Mouse (Mus musculus) hindbrain, embryonic 14.5 days (tissue): Measurements from ENCODE around the gene Mmp19. TPM values are rescaled to one million over a fixed set of nuclear protein-coding genes. Genes with fewer than 3 reads are reported as not detected.
A peak's percentile ranks its signal among the peaks of the same experiment; 100 is the strongest.

ENCODE experiments used
- ATAC-seq: fragments of 200-750 bp; cut with Nextera tagmentation; 2 replicates; pipeline ENCODE4 v1.8.0; 2017; ENCODE audit warnings: moderate number of reproducible peaks, mild to moderate bottlenecking, moderate TSS enrichment, moderate library complexity; ENCODE audit not compliant: low FRiP score
- DNase-seq: peaks from one replicate; pipeline ENCODE4 v3.0.0-alpha.2; 2015; ENCODE audit warnings: low spot score
- H3K27ac ChIP-seq: fragments of 300-500 bp; sonication (generic); 2 replicates; pipeline ENCODE4 v1.5.1; 2014; ENCODE audit warnings: mild to moderate bottlenecking, moderate library complexity
- H3K27me3 ChIP-seq: fragments of 300-500 bp; sonication (generic); 2 replicates; pipeline ENCODE4 v1.6.1; 2014; ENCODE audit warnings: mild to moderate bottlenecking, low read length, mixed read lengths; ENCODE audit not compliant: control insufficient read depth, insufficient read depth
- H3K36me3 ChIP-seq: fragments of 300-500 bp; sonication (generic); replicated peaks from 2 replicates; pipeline ENCODE4 v1.6.1; 2014; ENCODE audit not compliant: control insufficient read depth, insufficient read depth
- H3K4me1 ChIP-seq: fragments of 300-500 bp; sonication (generic); replicated peaks from 2 replicates; pipeline ENCODE4 v1.6.1; 2014; ENCODE audit warnings: antibody characterized with exemption, low read length, mixed read lengths; ENCODE audit not compliant: control insufficient read depth, insufficient read depth
- H3K4me2 ChIP-seq: fragments of 300-500 bp; sonication (generic); replicated peaks from 2 replicates; pipeline ENCODE4 v1.6.1; 2014; ENCODE audit warnings: mild to moderate bottlenecking, moderate library complexity
- H3K4me3 ChIP-seq: fragments of 300-500 bp; sonication (generic); replicated peaks from 2 replicates; pipeline ENCODE4 v1.5.1; 2014; ENCODE audit warnings: mild to moderate bottlenecking, low read length
- H3K9ac ChIP-seq: fragments of 300-500 bp; sonication (generic); 2 replicates; pipeline ENCODE4 v1.6.1; 2014
- H3K9me3 ChIP-seq: fragments of 300-500 bp; sonication (generic); 2 replicates; pipeline ENCODE4 v1.6.1; 2016; ENCODE audit warnings: low read length; ENCODE audit not compliant: control insufficient read depth
- WGBS: fragments of 180-500 bp; shearing (Covaris S2); extraction: QIAGEN DNeasy Blood & Tissue Kit; methylation state at CpG from one replicate; pipeline ENCODE4 v1.1.7; 2014; 5-methylcytosine and 5-hydroxymethylcytosine counted together
- polyA plus RNA-seq: library from polyadenylated mRNA; unstranded; fragments of >200 nt; fragmentation: Nextera tagmentation; extraction: Ambion mirVana; gene quantifications from 2 replicates; pipeline ENCODE4 v1.2.1, GENCODE M21; 2014

Mmp19 gene
- 0.65 and 0.80 TPM in 2 replicates for polyA plus RNA-seq

DNA sequence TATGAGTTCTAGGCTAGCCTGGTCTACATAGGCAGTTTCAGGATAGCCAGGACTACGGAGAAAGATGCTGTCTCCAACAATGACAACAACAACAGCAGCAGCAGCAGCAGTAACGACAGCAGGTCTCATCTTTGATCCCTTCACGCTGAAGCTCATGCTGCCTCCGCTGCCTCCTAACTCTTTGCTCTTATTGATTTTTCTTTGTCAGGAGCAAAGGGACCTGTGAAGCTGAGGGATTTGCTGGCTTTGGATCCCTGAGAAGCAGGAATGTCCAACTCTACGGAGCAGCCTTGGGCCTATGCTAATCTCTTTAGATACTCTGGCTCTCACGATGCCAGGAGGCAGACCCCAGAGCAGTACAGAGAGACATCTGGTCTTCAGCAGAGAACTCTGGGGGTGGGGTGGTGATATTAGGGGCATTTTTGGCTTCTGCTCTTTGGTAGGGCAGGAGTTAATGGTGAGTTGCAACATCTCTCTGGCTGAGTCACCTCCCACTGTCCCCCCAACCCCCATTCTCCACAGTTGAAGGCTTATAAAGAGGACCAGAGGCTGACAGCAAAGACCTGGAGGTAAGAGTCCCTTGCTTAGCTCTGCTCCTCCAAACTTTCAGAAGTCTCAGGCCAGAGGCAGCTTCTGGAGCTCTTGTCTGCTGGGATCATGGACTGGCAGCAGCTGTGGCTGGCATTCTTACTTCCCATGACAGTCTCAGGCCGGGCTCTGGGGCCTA lies at the start of gene Mmp19:
TSS of gene Mmp19 (plus strand) at position 513 of the 727 bp plus-strand sequence.
- Histone ChIP-seq H3K4me1 (no peaks in the 10 kb centered on the region), H3K4me3 (no peak within 1 kb of the TSS), H3K27ac (no peak within 1 kb of the TSS), H3K9ac (no peak within 1 kb of the TSS), H3K27me3 (no peaks in the 10 kb centered on the region), H3K36me3 (no peaks in the 10 kb centered on the region), H3K4me2 (no peak within 1 kb of the TSS), H3K9me3 (no peaks in the 10 kb centered on the region)
- WGBS = 67% methylated on average over 7 of the region's 7 CpGs
- no peak for DNase-seq
- no peak for ATAC-seq

DNA sequence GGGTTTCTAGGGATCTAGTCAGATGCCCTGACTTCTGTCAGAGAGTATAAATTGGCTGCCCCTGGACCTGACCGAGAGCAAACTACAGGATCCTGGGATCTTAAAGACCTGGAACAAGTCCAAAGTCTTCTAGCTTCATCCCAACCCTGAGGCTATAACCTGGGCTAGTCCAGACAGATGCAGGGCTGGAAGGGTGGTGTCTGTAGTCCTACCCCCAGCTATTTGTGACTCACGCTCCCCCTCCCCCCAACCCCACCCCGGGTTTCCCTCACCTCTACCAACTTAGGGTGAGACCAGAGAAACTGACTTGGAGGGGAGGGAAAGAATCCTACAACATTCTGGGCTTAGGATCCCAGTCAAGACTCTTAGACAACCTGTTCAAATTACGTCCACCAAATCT lies 48.1 kb upstream of the Mmp19 start:
- peak overlapping the region; percentile 97; the same call in 1 of the 2 replicates for H3K4me2 ChIP-seq
- no peaks in the 10 kb centered on the region for H3K36me3 ChIP-seq

DNA sequence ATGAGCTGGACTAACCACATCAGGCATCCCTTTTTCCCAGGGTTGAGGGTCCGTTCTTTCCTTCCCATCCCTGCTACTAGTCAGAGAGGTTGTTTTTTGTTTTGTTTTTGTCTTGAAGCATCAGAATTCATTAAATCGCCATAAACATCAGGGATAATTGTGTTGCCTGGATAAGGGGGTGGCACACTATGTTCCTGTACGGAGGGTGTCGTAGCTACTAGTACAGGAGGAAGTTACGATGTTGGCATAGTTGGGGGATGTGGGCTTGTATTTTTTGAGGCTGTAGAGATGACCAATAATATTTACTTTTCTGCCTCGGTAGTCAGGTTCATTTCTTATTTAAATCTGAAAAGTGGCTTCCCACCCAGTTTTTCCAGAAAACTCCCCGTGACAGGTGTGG lies 47.5 kb upstream of the Mmp19 start:
- Histone ChIP-seq H3K27ac (no peak overlapping the region), H3K9me3 (no peaks in the 10 kb centered on the region), H3K9ac (peak overlapping the region; percentile 83), H3K4me1 (peaks cover 20% of the 10 kb centered on the region), H3K27me3 (peaks cover 38% of the 10 kb centered on the region), H3K36me3 (no peaks in the 10 kb centered on the region), H3K4me3 (peak overlapping the region; percentile 70), H3K4me2 (peak overlapping the region; percentile 97)
- DNase-seq = no peak
- ATAC-seq = no peak
- WGBS = 7% methylated on average over 7 of the region's 7 CpGs

More for the DNA sequence above, 48.1 kb upstream of the Mmp19 start:
- ATAC-seq (no peak), DNase-seq (no peak)
- no peak overlapping the region; the same call in 1 of the 2 replicates for H3K4me3 ChIP-seq
- H3K27me3 ChIP-seq = peaks cover 38% of the 10 kb centered on the region
- H3K9me3 ChIP-seq = no peaks in the 10 kb centered on the region
- 46% methylated on average over 4 of the region's 4 CpGs for WGBS
- H3K27ac ChIP-seq = no peak overlapping the region
- H3K4me1 ChIP-seq = peaks cover 18% of the 10 kb centered on the region
- H3K9ac ChIP-seq = no peak overlapping the region

DNA sequence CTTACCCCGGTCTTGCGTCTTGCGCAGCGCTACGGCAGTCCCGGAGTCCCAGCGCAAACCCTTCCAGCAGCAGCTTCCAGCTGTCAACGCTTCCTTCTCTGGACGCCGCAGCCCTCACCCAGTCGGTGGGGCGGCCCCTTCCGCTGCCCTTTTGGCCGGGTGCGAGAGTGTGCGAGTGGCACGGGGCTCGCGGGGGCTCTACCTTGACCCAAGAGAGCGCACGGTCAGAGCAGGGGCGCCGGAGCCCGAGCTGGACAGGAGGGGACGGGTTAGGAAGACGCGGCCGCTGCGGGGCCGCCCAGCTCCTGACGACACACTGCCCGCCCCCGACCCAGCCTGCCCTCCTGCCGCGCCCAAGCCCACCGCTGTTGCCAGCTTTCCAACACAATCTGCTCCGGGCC lies 46.9 kb upstream of the Mmp19 start:
- WGBS = 0% methylated on average over 35 of the region's 37 CpGs
- Histone ChIP-seq H3K27me3 (peaks cover 38% of the 10 kb centered on the region), H3K9ac (peak overlapping the region; percentile 83), H3K4me3 (peak overlapping the region; percentile 70), H3K9me3 (no peaks in the 10 kb centered on the region), H3K27ac (no peak overlapping the region), H3K4me1 (peaks cover 20% of the 10 kb centered on the region), H3K4me2 (peak overlapping the region; percentile 97), H3K36me3 (no peaks in the 10 kb centered on the region)
- DNase-seq = no peak
- 0 out of 2 replicates have a peak, but pooled peaks have one; percentile 19 for ATAC-seq

DNA sequence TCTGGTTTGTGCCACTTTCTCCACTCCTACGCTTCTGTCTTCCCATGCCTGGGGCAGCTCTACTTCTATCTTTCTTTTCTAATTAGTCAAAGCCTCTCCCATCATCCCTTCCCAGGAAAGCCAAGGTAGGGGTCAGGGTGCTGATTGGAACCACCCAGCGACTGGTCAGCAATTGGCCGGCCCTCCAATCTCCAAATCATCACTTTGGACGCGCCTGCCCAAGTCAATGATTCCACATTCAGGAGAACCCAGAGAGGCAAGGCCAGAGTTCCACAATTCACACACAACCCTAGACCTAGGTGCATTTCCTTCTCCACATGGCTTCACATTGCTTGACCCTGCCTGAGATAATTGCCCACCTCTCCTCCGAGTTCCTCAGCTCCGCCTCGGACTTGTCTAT lies 46.5 kb upstream of the Mmp19 start:
- Histone ChIP-seq H3K9me3 (no peaks in the 10 kb centered on the region), H3K4me2 (peak overlapping the region; percentile 97), H3K4me1 (peaks cover 23% of the 10 kb centered on the region), H3K27ac (no peak overlapping the region), H3K36me3 (no peaks in the 10 kb centered on the region), H3K9ac (peak overlapping the region; percentile 83), H3K27me3 (peaks cover 38% of the 10 kb centered on the region), H3K4me3 (peak overlapping the region; percentile 70)
- 17% methylated on average over 8 of the region's 8 CpGs for WGBS
- DNase-seq = no peak
- ATAC-seq = no peak

DNA sequence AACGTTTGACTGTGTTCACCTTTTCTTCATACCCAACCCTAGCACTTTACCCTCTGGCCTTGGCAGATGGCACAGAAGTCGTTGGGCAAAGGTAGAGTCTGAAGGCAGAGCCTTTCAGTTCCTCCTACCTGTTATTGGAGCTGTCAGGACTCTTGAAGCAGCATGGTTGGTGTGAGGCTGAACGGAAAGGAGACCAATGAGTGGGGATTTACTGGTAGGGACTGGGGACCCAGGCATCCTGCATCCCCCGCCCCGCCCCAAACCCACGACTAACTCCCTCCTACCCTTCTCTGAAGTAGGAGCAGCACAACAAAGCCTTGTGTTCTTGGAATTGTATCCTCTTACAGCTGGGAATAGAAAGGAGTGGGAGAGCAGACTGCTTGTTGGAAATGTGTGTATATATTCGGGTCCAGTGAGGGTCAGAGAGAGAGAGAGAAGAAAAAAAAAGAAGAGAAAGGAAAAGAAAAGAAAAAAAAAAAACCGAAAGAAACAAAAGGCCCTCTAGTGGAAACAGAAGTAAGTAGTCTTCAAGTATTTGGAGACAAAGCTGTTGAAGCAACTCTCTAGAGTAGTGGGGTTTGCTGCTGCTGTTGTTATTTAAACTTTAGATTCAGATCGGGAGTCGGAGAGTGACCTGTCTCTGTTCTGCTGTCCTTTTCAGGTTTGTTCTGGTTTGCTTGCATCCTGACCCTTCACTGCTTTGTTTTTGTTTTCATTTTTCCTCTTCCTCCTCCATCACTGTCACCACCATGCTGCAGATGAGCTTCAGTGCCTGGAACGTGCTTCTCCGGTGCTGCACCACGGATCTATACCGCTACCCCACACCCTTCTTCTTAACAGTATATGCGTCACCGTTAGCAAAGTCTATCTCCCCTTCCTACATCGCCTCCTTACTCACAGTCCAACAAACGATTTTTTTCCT lies 45.8 kb upstream of the Mmp19 start, which contains the start of gene Dgka:
TSS of gene Dgka (minus strand) at position 176 of the 922 bp plus-strand sequence.
- H3K27ac ChIP-seq = no peak within 1 kb of the TSS
- H3K4me3 ChIP-seq = peak within 1 kb of the TSS; percentile 70
- ATAC-seq (no peak), DNase-seq (peak; percentile 34)
- H3K9me3 ChIP-seq = no peaks in the 10 kb centered on the region
- peak within 1 kb of the TSS; percentile 83 for H3K9ac ChIP-seq
- peaks cover 30% of the 10 kb centered on the region for H3K4me1 ChIP-seq
- WGBS = 24% methylated on average over 18 of the region's 18 CpGs
- peak within 1 kb of the TSS; percentile 97 for H3K4me2 ChIP-seq
- H3K27me3 ChIP-seq = peaks cover 38% of the 10 kb centered on the region
- H3K36me3 ChIP-seq = no peaks in the 10 kb centered on the region

DNA sequence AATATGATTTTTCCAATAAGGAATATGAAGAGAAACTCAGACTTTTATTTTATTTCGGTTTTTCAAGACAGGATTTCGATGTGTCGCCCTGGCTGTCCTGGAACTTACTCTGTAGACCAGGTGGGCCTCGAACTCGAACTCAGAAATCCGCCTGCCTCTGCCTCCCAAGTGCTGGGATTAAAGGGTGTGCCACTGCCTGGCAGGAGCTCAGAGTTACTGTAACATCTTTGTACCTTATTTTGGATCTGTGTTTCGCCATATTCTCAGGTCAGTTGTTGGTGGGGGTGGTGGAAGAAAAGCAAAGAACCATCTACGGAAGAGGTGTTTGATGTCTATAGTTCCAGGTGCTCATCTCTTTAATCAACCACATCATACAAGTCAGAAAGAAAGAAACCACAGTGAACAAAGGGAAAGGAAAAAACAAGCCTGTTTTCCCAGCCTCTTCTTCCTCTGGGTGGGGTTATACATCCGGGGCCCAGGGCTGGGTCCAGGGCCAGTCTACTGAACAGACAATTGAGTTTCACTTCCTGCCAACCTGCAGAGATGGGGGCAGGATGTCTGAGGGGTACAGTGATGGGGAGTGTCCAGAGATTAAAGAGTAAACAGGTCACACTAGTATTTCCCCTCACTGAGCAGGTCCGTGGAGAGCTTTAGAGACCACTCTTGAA lies 44.6 kb upstream of the Mmp19 start:
- Histone ChIP-seq H3K4me1 (peaks cover 34% of the 10 kb centered on the region), H3K4me3 (no peak overlapping the region), H3K27me3 (peaks cover 38% of the 10 kb centered on the region), H3K27ac (no peak overlapping the region), H3K4me2 (no peak overlapping the region), H3K9me3 (no peaks in the 10 kb centered on the region), H3K9ac (no peak overlapping the region), H3K36me3 (no peaks in the 10 kb centered on the region)
- DNase-seq (no peak), ATAC-seq (no peak)
- WGBS = 96% methylated on average over 10 of the region's 10 CpGs

DNA sequence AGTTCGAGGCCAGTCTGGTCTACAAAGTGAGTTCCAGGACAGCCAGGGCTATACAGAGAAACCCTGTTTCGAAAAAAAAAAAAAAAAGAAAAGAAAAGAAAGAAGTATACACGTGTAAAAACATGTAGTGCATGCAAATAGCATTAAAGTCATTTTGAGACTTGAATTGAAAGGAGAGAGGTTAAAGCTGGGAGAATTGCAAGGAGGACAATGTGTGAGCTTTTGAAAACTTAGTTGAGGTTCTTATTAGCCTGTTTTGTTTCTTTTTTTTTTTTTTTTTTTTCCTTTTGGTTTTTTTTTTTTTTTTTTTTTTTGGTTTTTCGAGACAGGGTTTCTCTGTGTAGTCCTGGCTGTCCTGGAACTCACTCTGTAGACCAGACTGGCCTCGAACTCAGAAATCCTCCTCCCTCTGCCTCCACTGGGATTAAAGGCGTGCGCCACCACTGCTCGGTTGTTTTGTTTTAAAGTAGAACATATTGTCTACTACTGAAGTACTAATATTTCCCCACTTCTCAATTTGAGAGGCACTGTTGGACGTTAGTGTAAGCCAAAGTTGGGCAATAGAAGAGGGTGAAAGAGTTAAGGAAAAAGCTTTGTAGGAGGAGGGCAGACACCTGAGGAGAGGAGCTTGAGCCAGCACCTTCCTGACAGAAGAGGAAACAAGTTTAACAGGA lies 43.6 kb upstream of the Mmp19 start:
- Histone ChIP-seq H3K27ac (peak overlapping the region; percentile 94), H3K27me3 (peaks cover 30% of the 10 kb centered on the region), H3K4me3 (peak overlapping the region; percentile 65), H3K4me1 (peaks cover 34% of the 10 kb centered on the region), H3K9me3 (no peaks in the 10 kb centered on the region), H3K36me3 (0 out of 2 replicates have a peak, but pooled peaks cover 2% of the 10 kb centered on the region), H3K4me2 (peak overlapping the region; percentile 97), H3K9ac (peak overlapping the region; percentile 92)
- DNase-seq = no peak
- ATAC-seq = no peak
- WGBS = 42% methylated on average over 9 of the region's 9 CpGs
